Mouse (Mus musculus): Measurements from ENCODE around the gene Siglecg. TPM values are rescaled to one million over a fixed set of nuclear protein-coding genes. Genes with fewer than 3 reads are reported as not detected.

Siglecg gene
- polyA plus RNA-seq, 1 experiment from 2014 or later = 0.07 TPM

Small RNA genes lying within 50 kb of the gene (microRNA-seq; reads per million reads assigned to microRNA genes)
- gene Mir7051 (ENCODE audit: borderline number of aligned reads) = 1.9 reads per million

Other genes starting within 250 kb of the Siglecg start
- 17.9 and 20.4 TPM in 2 replicates for gene Zfp715, start 94.9 kb upstream of the Siglecg start, polyA plus RNA-seq (2014; fragmentation: Nextera tagmentation; extraction: Ambion mirVana)
- gene Siglecf, start 56.9 kb upstream of the Siglecg start, polyA plus RNA-seq (2014; fragmentation: Nextera tagmentation; extraction: Ambion mirVana) = 0.10 TPM in 1 of 2 replicates, not detected in the other
- 0.24 and 2.4 TPM in 2 replicates for gene Lim2, start 19.5 kb downstream of the Siglecg start, polyA plus RNA-seq (2014; fragmentation: Nextera tagmentation; extraction: Ambion mirVana)
- 0.43 and 0.45 TPM in 2 replicates for gene Nkg7, start 28.9 kb downstream of the Siglecg start, polyA plus RNA-seq (2014; fragmentation: Nextera tagmentation; extraction: Ambion mirVana)
- gene Cldnd2, start 32.6 kb downstream of the Siglecg start, polyA plus RNA-seq (2014; fragmentation: Nextera tagmentation; extraction: Ambion mirVana) = not detected in 2 replicates
- gene Etfb, start 35.9 kb downstream of the Siglecg start, polyA plus RNA-seq (2014; fragmentation: Nextera tagmentation; extraction: Ambion mirVana) = 240 and 251 TPM in 2 replicates
- gene Gm45233, start 35.9 kb downstream of the Siglecg start, polyA plus RNA-seq (2014; fragmentation: Nextera tagmentation; extraction: Ambion mirVana) = not detected in 2 replicates
- 1.7 and 2.0 TPM in 2 replicates for gene Vsig10l, start 54.9 kb downstream of the Siglecg start, polyA plus RNA-seq (2014; fragmentation: Nextera tagmentation; extraction: Ambion mirVana)
- gene Iglon5, start 81.9 kb downstream of the Siglecg start, polyA plus RNA-seq (2014; fragmentation: Nextera tagmentation; extraction: Ambion mirVana) = 1.1 and 1.5 TPM in 2 replicates
- not detected in 2 replicates for gene 4931406B18Rik, start 97.7 kb downstream of the Siglecg start, polyA plus RNA-seq (2014; fragmentation: Nextera tagmentation; extraction: Ambion mirVana)
- gene Cd33, start 136.2 kb downstream of the Siglecg start, polyA plus RNA-seq (2014; fragmentation: Nextera tagmentation; extraction: Ambion mirVana) = 1.3 and 1.5 TPM in 2 replicates
- gene Zfp658, start 154.1 kb downstream of the Siglecg start, polyA plus RNA-seq (2014; fragmentation: Nextera tagmentation; extraction: Ambion mirVana) = 5.4 and 7.1 TPM in 2 replicates
- 19.3 and 19.6 TPM in 2 replicates for gene Zfp719, start 171.4 kb downstream of the Siglecg start, polyA plus RNA-seq (2014; fragmentation: Nextera tagmentation; extraction: Ambion mirVana)
- gene Zfp819, start 199.0 kb downstream of the Siglecg start, polyA plus RNA-seq (2014; fragmentation: Nextera tagmentation; extraction: Ambion mirVana) = 0.14 and 0.67 TPM in 2 replicates
- not detected in 2 replicates for gene Ceacam18, start 226.5 kb downstream of the Siglecg start, polyA plus RNA-seq (2014; fragmentation: Nextera tagmentation; extraction: Ambion mirVana)